Mouse (Mus musculus) lung, adult 18-20 months (tissue): ENCODE results near the gene Thop1.

Experiments used
- DNase-seq, 2 experiments: peaks; one replicate each; pipeline ENCODE4 v3.0.0; 2022; ENCODE audit warnings: mixed read lengths in 2 of 2

The Thop1 gene

DNA sequence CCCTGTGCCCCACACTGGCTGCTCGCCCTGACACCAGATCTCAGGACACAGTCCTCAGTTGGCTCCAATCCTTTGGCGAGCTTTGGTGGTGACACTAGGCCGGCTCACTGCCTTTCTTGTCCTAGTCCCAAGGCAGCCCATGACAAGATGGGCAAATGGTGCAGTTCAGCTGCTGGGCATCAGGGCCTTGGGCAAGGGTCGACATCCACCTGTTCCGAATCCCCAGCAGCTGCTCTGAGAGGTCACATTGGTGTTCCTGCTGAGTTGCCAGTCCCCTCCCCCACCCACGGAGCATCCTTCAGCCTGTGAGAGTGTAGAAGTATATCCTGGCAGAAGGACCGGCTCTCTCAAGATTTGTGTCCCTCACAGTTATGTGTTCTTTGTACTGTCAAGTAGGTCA, 50.8 kb downstream of the Thop1 start:
- DNase-seq, result no peak

DNA sequence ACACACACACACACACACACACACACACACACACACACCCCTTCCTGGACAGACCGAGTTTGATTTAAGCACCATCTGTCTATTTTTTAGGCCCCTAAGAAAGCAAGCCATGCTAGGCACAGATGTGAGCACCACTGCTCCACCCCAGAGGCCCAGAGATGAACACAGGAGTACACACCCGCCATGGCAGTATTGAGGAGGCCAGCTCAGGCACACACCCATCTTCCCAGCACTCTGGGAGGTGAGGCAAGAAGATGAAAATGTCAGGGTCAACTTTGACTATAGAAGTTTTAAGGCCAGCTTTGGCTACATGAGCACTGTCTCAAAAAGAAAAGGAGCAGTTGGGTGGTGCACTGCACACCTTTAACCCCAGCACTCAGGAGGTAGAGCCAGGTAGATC, 53.1 kb downstream of the Thop1 start:
- DNase-seq, result no peak

DNA sequence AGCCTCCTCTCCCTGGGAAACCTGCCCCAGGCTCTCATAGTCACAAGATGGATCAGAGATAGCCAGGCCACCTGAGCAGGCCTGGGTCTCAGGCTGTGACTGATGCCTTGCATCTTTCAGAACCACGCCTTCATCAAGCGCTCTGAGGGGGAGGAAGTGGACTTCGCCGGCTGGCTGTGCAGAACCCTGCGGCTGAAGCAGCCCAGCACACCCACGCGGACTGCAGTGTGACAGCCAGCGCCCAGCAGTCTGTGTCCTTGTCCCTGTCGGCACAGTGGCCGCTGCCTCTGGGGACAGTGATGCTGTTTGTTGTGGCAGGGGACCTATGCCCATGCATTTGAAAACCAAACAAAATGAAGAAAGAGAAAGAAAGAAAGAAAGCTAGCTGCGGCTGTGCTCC, 53.7 kb downstream of the Thop1 start:
- no peak for DNase-seq
